Mouse (Mus musculus) left cerebral cortex, postnatal 36 days (tissue): Measurements from ENCODE around the gene Golga5. TPM values are rescaled to one million over a fixed set of nuclear protein-coding genes. Genes with fewer than 3 reads are reported as not detected.
"Not testable (repeated sequence)": the region's sequence is repeated elsewhere in the genome, so short reads cannot be mapped to it uniquely, and the experiment has no call there.

ENCODE experiments used
- DNase-seq, 2 experiments: peaks; one replicate each; pipeline ENCODE4 v3.0.0; 2021 to 2022; ENCODE audit warnings: low spot score in 2 of 2, mixed read lengths in 1 of 2
- intact Hi-C: fragments of 180-260 bp; cut with DNase I; formaldehyde crosslinking; loops from one replicate; pipeline ENCODE4 v1.15.1; 2025
- total RNA-seq, 2 experiments: library from RNA; stranded (reverse); gene quantifications; 2 replicates each; pipeline ENCODE4 v1.2.3; 2021

The Golga5 gene
- total RNA-seq, 2 experiments from 2014 or later = 29.1 to 29.5 TPM

DNA sequence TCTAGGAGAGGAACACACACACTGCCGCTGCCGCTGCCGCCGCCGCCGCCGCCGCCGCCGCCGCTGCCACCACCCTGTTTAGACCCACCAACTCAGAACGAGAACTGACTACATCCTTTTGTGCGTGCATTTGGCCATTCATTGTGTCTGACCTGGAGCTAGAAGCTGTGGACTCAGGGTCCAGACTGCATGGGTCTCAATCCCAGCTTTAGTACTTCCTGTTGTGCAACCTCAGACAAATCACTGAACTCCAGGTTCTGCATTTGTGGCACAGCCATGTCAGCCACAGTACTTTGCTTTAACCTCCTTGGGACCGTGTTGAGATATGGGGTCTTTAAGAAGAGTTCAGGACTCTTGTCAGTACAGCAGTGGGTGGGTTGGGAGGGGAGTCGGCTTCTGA, 26.3 kb upstream of the Golga5 start:
- DNase-seq = no peak

DNA sequence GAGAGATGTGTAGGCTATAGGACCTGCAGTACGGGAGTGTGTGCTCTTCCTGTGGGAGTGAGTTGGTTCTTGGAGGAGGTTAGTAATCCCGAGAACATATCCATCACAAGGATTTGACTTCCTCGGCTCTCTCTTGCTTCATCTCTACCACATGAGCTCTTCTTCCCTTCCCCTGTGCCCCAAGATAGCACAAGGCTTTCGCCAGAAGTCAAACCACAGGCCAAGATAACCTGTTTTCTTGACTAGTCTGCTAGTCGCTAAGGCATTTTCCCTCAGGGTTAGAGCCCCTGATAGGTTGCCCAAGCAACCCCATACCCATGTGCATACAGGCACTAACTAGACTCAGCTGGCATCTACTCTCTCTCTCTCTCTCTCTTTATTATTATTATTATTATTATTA, 25.3 kb upstream of the Golga5 start:
- DNase-seq = no peak
- intact Hi-C loops = no loop called here

More for the DNA sequence above, 26.3 kb upstream of the Golga5 start:
- intact Hi-C loops = no loop called here

DNA sequence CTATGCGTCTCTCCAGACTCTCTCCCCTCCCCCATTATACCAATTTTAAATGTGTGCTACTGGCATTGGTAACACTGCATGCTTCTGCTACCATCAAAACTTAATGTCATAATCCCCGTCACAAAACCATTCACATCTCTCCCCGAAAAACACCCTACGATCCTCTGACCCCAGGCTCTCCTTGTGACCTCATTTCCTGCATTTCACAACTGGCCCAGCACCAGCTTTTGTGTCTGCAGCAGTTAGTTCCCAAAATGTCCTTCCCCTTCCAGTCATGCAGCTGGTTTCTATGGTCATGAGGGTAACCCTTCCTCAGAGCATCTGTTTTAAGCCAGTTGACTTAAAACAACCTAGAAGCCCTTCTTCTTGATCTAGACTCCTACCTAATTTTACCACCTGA, 23.5 kb upstream of the Golga5 start:
- intact Hi-C loops = no loop called here
- DNase-seq = no peak

DNA sequence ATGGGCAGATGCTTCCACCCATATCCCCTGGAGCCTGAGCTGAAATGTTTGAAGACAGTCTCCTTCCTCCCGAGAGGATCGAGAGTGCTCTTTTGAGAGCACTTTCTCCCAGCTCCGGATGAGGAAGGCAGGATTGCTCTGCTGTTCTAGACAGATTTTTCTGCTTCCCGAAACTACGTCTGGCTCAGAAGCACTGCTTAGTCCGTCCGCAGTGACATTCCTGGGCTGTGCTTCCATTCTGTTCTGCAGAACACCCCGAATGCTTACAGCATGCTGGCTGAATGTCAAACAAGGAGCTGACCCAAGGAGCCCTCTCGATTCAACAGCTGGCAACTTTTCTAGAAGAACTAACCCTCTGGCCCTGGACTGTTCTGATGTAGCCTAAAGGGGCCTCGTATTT, 18.5 kb upstream of the Golga5 start:
- DNase-seq = no peak
- intact Hi-C loops = no loop called here

DNA sequence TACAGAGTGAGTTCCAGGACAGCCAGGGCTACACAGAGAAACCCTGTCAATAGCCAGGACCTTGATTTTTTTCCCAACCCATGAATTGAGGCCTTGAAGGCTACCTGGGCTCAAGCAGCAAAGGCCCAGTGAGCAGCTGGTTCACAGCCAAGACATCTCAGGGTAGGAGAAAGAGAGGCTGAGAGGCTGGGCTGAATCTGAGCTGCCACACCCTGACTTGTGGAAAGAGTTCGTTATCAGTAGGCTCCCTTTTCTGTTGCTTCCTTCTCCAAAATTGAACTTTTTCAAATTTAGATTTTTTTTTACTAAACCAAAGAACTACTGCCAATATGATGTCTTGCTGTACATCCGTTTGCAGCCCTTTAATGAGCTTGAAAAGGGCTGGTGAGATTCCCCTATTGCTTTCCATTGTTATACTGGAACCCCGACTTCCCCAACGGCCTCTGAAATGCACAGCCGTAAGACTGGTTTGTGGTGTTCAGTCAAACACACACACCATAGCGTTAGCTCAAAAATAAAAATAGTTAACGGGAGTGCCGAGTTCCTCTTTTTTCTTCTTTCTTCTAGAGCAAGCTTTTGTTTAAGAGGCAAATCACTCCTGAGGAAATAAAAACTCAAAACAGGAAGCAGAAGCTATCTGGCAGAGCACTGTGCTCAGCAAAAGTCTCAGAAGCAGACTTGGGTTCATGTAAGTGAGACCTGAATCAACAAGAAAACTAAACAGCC, 17.6 kb upstream of the Golga5 start:
- DNase-seq = no peak

DNA sequence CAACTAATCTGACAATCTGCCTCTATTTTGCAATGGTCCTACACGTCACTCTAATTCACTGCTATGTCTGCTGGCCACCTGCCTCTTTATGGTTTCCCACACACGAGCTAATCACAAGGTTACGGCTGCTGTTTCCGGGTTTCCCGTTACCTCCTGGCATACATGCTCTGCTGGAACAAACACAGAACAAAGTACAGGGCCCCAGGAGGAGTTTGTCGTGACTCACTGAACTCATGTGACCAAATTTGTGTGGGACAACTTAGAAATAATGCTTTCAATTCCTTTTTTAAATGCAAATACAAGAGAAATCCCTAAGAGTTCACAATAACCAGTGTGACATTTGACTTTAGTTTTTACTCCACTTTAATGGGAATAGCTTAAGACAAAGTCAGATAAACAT, 15.4 kb upstream of the Golga5 start:
- DNase-seq = no peak
- intact Hi-C loops = no loop called here

More for the DNA sequence above, 17.6 kb upstream of the Golga5 start:
- intact Hi-C loops = no loop called here

DNA sequence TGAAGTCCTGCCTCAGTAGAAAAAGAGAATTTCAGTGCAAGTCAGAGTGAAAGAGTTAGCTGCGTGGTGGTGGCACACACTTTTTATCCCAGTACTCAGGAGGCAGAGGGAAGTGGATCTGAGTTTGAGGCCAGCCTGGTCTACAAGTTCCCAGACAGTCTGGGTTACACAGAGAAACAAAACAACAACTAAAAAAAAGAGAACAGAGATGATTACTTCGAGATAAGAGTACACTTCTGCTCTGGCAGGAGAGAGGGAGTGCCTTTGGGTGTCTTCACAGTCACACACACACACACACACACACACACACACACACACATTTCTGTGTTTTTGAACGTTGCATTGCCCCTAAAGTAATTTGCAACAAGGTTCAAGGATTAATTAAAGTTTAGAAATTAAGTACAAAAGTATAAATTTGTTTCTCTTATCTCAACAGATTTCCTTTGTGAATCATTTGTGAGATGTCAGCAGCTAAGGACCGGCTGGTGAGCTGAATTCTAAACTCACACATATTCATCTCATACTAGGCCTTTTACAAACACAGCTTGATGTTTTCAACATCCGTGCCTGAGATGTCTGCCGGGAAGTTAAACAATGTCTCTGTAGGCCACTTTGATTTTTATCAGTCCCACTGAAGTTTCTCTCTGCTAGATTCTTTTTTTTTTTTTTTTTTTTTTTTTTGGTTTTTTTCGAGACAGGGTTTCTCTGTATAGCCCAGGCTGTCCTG, 12.3 kb upstream of the Golga5 start:
- no peak for DNase-seq
- intact Hi-C loops = no loop called here

DNA sequence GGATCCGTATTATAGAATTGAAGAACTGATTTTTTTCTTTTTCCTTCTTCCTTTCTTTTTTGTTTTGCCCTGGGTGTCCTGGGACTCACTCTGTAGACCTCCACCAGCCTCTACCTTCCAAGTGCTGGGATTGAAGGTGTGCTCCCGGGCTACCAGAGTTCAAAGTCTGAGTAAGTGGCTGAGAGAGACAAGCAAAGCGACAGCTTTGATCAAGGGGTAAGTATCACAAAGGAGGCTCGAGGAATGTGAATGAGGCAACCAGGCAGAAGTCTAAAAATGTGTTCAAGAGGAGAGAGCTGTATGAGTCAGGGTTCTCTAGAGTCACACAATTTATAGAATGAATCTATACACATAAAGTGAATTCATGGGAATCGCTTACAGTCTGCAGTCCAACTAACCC, 8.9 kb upstream of the Golga5 start:
- intact Hi-C loops = no loop called here

DNA sequence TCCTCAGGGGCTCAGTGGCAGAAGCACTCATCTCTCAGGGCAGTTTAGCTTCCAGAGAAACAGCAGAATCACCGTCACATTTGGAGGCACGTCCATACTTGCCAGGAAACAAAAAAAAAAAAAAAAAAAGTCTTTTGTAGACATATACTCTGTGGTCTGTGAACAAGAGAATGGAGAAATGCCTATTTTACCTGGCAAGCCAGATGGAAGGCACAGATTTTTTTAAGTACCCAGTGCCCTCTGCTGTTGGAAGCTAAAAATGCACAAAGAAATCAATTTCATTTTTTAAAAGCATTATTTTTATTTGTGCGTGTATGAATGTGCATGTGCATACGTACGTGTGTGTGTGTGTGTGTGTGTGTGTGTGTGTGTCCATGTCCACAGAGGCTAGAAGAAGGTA, 7.8 kb upstream of the Golga5 start:
- intact Hi-C loops = loop anchor here (1.0 kb wide), 1 partner anchor 69 kb away; no protein-coding TSS in a partner anchor
- DNase-seq = no peak

More for the DNA sequence above, 8.9 kb upstream of the Golga5 start:
- no peak for DNase-seq

DNA sequence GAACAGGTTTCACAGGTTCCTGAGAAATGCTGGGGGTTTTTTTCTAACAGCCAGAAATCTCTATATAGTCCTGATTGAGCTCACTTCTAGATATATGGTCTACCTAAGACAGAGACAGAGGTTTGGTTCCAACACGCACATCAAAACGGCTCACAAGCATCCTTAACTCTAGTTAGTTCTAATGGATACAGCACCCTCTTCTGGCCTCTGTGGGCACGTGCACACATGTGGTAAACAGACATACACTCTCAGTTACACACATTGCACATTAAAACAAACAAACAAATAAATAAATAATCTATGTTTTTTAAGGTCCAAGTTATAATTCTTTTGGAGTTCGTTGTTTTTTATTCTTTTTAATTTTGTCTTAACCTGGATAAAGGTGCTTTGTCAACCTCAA, 4.3 kb upstream of the Golga5 start:
- intact Hi-C loops = loop anchor here (5.0 kb wide), 1 partner anchor 487 kb away; the partner anchor contains the start of gene Cpsf2

DNA sequence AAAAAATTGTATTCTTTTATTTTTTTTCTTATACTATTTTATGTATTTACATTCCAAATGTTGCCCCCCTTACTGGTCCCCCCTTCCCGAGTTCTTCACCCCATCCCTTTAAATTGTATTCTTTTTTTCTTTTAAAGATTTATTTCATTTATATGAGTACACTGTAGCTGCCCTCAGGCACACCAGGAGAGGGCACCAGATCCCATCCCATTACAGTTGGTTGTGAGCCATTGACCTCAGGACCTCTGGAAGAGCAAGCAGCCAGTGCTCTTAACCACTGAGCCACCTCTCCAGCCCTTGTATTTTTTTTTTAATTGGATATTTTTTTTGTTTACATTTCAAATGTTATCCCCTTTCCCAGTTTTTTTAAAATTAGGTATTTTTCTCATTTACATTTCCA, 799 bp upstream of the Golga5 start:
- no peak for DNase-seq
- intact Hi-C loops = loop anchor here (5.0 kb wide), 1 partner anchor 491 kb away; the partner anchor contains the start of gene Cpsf2

More for the DNA sequence above, 4.3 kb upstream of the Golga5 start:
- no peak for DNase-seq

DNA sequence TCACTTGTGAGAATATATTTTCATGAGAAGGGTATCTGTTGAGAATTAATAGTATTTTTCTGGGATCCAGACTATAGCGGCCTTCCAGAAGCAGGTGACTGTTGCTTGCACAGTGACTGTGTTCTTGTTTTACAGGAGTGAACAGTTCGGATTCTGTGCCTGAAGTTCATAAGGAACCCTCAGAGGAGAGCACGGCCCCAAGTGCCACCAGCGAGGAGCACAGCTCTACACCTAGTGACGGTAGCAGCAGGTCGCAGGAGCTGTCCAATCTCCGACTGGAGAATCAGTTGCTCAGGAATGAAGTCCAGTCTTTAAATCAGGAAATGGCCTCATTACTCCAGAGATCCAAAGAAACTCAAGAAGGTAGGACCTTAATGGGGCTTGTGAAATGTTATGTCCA, 5.5 kb downstream of the Golga5 start:
- intact Hi-C loops = no loop called here
- no peak for DNase-seq

DNA sequence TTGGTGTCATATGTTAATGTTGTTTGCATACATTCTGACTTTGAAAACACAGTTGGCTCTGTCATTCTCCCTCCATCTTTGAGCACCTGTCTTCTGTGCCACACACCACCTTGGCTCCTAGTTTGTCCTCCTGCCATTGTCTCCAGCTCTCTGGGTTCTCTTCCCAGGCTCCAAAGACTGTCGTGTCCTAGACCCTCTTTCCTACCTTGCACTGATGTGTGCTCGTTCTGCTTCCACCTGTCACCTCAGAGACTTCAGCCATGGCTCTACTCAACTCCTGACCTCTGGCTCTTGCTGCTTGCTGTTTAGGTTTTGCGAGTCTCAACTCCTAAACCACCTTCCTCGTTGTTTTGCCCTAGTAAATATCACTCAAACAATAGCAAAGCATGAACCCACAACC, 11.5 kb downstream of the Golga5 start:
- intact Hi-C loops = no loop called here
- no peak for DNase-seq

DNA sequence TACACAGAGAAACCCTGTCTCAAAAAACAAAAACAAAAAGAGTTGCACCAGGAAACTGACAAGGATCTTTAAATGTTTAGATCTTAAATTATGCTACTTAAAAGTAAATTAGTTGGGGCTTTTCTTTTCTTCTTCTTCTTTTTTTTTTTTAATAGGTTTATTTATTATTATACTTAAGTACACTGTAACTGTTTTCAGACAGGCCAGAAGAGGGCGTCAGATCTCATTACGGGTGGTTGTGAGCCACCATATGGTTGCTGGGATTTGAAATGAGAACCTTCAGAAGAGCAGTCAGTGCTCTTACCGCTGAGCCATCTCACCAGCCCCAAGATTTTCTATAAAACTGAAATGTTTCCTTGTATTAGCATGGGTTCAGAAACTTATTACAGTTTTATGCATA, 16.0 kb downstream of the Golga5 start:
- DNase-seq = no peak
- intact Hi-C loops = no loop called here

DNA sequence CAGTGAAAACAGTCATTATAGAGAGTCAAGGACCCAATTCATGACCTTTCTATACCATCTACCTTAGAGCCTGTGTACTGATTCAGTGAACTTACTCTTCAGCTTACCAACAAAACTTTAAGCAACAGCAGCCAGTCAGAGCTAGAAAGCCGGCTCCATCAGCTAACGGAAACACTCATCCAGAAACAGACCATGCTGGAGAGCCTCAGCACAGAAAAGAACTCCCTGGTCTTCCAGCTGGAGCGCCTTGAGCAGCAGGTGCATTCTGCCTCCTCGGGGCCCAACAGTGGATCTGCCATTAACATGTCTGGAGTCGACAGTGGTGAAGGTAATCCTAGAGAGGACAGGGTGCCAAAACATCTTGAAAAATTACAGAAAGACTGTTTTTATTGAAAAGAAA, 23.0 kb downstream of the Golga5 start:
- intact Hi-C loops = no loop called here
- DNase-seq = no peak

DNA sequence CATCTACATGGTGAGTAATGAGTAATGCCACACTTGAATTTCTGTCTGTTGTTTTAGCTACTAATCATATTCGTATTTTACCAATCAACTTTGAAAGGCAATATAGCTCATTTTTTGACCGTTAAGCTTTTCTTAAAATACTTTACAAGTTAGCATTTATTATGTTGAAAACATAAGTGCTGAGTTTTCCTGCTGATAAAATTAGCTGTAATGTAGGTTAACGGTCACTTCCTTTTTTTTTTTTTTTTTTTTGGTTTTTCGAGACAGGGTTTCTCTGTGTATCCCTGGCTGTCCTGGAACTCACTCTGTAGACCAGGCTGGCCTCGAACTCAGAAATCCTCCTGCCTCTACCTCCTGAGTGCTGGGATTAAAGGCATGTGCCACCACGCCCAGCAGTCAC, 26.8 kb downstream of the Golga5 start:
- intact Hi-C loops, DNase-seq: not testable (repeated sequence)

DNA sequence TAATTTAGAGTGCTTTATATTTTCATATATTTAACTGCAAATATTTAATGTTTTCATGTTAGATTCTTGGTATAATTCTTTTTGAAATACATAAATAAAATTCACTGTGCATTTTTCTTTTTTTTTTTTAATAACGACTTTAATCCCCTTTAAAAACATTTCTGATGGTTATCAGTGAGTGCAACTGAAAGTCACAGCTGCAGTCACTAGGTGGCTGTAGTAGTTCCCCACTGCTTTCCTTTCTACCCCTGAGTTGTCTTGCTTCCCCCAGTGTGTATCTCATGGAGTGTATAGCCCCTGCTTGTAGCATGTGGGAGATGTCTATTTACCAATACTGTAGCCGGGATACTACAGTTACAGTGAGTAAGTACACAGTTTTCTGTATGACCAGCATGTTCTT, 29.0 kb downstream of the Golga5 start:
- intact Hi-C loops = no loop called here

DNA sequence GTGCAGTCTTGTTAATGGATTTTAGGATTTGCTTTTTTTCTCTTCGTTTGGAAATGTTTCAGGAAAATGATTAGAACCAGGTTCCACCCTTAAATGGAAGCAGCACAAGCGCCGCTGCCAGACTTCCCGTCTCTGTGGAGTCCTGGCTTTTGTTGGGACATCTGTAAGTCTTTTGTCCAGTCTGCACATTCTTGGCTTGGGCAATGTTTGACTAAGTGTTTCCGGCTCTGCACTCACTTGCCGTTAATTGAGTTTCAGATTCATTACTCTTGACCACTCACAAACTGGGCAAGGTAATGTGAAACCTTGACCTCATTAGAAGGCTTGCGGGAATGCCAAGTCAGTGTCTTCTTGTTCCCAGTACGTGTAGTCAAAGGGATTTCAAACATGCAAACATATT, 29.8 kb downstream of the Golga5 start:
- intact Hi-C loops = no loop called here
- no peak for DNase-seq

More for the DNA sequence above, 29.0 kb downstream of the Golga5 start:
- DNase-seq = no peak

DNA sequence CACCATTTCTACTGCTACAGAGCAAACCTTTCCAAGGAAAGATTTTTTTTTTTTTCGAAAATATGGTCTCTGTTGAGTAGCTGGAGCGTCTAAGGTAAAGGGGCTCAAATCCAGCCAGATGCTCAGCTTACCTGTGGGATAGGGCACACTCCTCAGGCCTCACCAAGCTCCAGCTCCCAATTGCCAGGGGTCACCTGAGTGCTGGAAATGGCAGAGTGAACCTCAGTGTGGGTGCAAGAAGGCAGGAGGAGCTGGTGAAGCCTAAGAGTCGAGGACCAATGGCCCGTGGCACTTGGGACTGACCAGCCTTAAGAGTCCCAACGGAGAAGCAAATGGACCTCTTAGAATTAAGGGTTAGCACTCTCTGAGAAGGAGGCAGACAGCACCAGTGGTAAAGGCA, 30.3 kb downstream of the Golga5 start:
- DNase-seq = no peak
- intact Hi-C loops = no loop called here

DNA sequence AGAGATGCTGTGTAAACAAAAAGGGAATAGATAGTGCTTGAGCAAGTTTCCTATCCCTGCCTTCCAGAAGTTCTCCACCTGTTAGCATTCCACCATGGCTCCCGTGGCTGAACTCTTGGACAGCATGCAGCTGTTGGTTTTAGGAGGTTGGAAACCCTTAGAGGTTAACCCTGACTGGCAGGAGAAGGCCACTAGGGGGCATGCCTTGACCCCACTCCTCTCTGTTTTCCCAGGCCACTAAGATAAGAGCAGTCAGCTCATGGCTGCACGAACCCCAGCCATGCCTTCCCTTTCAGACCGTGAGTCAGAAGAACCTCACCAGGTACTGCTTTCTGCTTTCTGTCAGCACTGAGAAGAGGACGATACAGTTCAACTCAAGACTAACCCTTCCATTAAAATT, 30.8 kb downstream of the Golga5 start:
- intact Hi-C loops = no loop called here

DNA sequence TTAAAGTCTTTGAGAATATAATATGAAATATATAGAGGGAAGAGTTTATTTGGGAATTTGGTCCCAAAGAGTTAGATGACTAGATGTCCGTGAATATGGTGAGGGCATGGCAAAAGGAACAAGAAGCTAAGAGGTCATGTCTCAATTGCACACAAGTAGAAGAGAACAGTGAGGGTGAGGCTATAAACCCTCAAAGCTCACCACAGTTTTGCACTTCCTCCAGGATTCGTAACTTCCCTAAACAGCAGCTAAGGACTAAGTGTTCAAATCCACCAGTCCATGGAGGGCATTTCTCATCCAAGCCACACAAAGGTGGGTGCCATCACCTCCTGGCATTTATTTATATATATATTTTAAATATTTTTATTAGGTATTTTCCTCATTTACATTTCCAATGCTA, 32.1 kb downstream of the Golga5 start:
- DNase-seq = no peak
- intact Hi-C loops = no loop called here

More for the DNA sequence above, 30.8 kb downstream of the Golga5 start:
- DNase-seq = no peak
